Mouse (Mus musculus) brown adipose tissue, adult 24 weeks (tissue): ENCODE measurements around the gene Tmeff1. TPM values are rescaled to one million over a fixed set of nuclear protein-coding genes. Genes with fewer than 3 reads are reported as not detected.

ENCODE experiments used
- H3K27ac ChIP-seq: fragments of 200-500 bp; replicated peaks from 2 replicates; pipeline ENCODE4 v1.5.1; 2012; ENCODE audit warnings: low read depth, mild to moderate bottlenecking, low read length
- H3K4me1 ChIP-seq: fragments of 200-500 bp; 2 replicates; pipeline ENCODE4 v1.6.1; 2012; ENCODE audit warnings: low read length, mixed read lengths; ENCODE audit not compliant: control insufficient read depth, insufficient read depth, insufficient read length
- H3K4me3 ChIP-seq: fragments of 200-500 bp; 2 replicates; pipeline ENCODE4 v1.5.1; 2012; ENCODE audit warnings: low read depth, mild to moderate bottlenecking, low read length, moderate library complexity; ENCODE audit not compliant: insufficient read depth
- polyA plus RNA-seq: library from polyadenylated mRNA; stranded (reverse); fragments of >200 nt; gene quantifications from 2 replicates; pipeline ENCODE4 v1.2.4, GENCODE M21; 2012; ENCODE audit not compliant: missing spikeins, insufficient read depth, insufficient read length

Tmeff1 gene
- polyA plus RNA-seq, 1 experiment: 29.2 TPM

GRCm38 (mm10) chr4:48622246-48622645 is 37.3 kb downstream of the Tmeff1 start:
- H3K4me3 ChIP-seq: no peak overlapping the region
- H3K4me1 ChIP-seq: no peaks in the 10 kb centered on the region
- H3K27ac ChIP-seq: no peak overlapping the region

DNA sequence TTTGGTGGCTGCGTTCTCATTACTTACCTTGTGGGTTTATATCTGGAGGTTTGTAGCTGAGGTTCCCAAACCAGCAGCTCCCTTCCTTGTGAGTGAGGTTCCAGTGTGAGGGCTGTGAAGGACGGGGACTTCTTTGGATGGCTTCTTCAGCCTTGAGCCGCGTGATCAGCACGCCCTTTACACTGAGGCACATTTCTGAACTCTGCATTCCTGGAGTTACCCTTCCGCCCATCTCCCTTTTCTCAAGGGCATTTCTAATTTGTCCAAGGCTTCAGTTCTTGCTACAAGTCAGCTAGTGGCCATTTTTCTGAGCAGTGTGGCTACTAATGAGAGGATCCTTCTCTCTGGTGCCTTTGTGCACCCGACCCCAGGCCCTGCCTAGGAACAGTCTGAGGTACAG is 38.0 kb downstream of the Tmeff1 start:
- Histone ChIP-seq H3K4me3 (no peak overlapping the region), H3K4me1 (no peaks in the 10 kb centered on the region), H3K27ac (no peak overlapping the region)

DNA sequence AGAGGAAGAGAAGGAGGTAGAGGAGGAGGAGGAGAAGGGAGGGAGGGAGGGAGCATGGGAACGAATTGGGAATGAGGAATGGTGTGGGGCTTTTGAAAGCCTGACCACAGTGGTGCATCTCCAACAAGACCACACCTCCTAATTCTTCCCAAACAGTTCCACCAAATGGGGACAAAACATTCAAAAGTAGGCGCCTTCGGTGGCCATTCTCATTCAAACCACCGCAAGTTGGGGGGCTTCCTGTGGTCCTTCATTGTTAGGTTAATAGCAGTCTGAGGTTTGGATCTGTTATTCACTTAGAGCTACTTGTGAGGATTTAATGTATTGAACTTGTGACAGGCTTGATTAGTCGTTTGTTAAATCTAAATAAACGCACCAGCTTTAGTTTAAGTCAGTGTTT is 40.0 kb downstream of the Tmeff1 start:
- Histone ChIP-seq H3K4me1 (no peaks in the 10 kb centered on the region), H3K4me3 (no peak overlapping the region), H3K27ac (no peak overlapping the region)

- Histone ChIP-seq H3K4me3 (no peak overlapping the region), H3K27ac (no peak overlapping the region), H3K4me1 (no peaks in the 10 kb centered on the region)
Observed at GRCm38 (mm10) chr4:48625836-48626235, 40.9 kb downstream of the Tmeff1 start.

- no peak overlapping the region for H3K27ac ChIP-seq
Observed at GRCm38 (mm10) chr4:48629445-48629844, 44.5 kb downstream of the Tmeff1 start.

DNA sequence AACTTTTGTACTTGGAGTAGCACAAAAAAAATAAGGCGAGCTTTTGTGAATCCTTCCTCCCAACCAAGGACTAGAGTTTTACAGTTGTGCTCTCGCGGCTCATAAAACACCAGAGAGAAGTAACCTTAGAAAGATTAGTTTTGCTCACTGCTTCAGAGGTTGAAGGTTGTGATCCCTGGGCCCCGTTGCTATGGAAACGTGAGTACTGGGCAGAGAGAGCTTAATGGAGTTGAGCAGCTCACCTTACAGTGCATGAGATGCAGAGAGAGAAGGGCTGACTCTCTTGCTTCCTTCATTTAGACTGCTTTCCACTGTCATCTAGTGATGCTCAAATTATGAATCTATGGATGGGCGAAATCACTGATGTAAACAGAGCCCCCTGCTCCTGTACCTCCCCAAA is 48.6 kb downstream of the Tmeff1 start:
- Histone ChIP-seq H3K27ac (no peak overlapping the region), H3K4me3 (no peak overlapping the region), H3K4me1 (no peaks in the 10 kb centered on the region)

More at GRCm38 (mm10) chr4:48629445-48629844, 44.5 kb downstream of the Tmeff1 start:
- Histone ChIP-seq H3K4me1 (no peaks in the 10 kb centered on the region), H3K4me3 (no peak overlapping the region)

GRCm38 (mm10) chr4:48634058-48634457 is 49.1 kb downstream of the Tmeff1 start:
- H3K27ac ChIP-seq: no peak overlapping the region
- no peaks in the 10 kb centered on the region for H3K4me1 ChIP-seq
- H3K4me3 ChIP-seq: no peak overlapping the region

- H3K4me3 ChIP-seq: no peak overlapping the region
- H3K4me1 ChIP-seq: no peaks in the 10 kb centered on the region
- no peak overlapping the region for H3K27ac ChIP-seq
Observed at GRCm38 (mm10) chr4:48636831-48637230, 51.9 kb downstream of the Tmeff1 start.

GRCm38 (mm10) chr4:48638132-48638531 is 53.2 kb downstream of the Tmeff1 start:
- no peak overlapping the region for H3K27ac ChIP-seq

GRCm38 (mm10) chr4:48639503-48639902 is 54.5 kb downstream of the Tmeff1 start:
- Histone ChIP-seq H3K4me3 (no peak overlapping the region), H3K4me1 (no peaks in the 10 kb centered on the region), H3K27ac (no peak overlapping the region)

More at GRCm38 (mm10) chr4:48638132-48638531, 53.2 kb downstream of the Tmeff1 start:
- H3K4me3 ChIP-seq: no peak overlapping the region
- no peaks in the 10 kb centered on the region for H3K4me1 ChIP-seq

GRCm38 (mm10) chr4:48643801-48644200 is 58.8 kb downstream of the Tmeff1 start:
- H3K27ac ChIP-seq: no peak overlapping the region
- H3K4me1 ChIP-seq: no peaks in the 10 kb centered on the region
- H3K4me3 ChIP-seq: no peak overlapping the region

- H3K4me1 ChIP-seq: no peaks in the 10 kb centered on the region
- H3K4me3 ChIP-seq: no peak overlapping the region
Observed at GRCm38 (mm10) chr4:48646143-48646542, 61.2 kb downstream of the Tmeff1 start.

GRCm38 (mm10) chr4:48650617-48651360 is 65.8 kb downstream of the Tmeff1 start:
- no peak overlapping the region for H3K27ac ChIP-seq
- no peaks in the 10 kb centered on the region for H3K4me1 ChIP-seq
- H3K4me3 ChIP-seq: no peak overlapping the region

More at GRCm38 (mm10) chr4:48646143-48646542, 61.2 kb downstream of the Tmeff1 start:
- H3K27ac ChIP-seq: no peak overlapping the region

DNA sequence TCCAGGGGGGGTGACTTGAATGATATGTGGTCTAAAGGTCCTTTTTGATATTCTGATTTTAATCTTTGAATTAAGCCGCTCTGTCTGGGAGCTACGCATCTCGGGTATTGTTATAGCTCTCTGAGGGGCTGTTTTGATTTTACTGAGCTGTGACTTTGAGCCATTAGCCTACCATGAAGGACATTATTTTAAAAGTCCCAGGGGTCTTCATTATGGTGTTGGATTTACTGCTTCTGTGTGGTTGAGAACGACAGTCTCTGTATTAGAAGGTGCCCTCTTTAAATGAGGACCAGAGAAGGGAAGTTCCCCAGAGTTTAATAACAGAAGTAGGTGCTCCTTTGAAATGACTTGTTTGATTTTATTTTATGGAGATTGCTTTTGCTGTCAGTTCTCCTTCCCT is 69.1 kb downstream of the Tmeff1 start:
- Histone ChIP-seq H3K27ac (no peak overlapping the region), H3K4me1 (no peaks in the 10 kb centered on the region), H3K4me3 (no peak overlapping the region)

- H3K27ac ChIP-seq: no peak overlapping the region
- no peaks in the 10 kb centered on the region for H3K4me1 ChIP-seq
- no peak overlapping the region for H3K4me3 ChIP-seq
Observed at GRCm38 (mm10) chr4:48656530-48656929, 71.6 kb downstream of the Tmeff1 start.

- Histone ChIP-seq H3K4me1 (no peaks in the 10 kb centered on the region), H3K4me3 (no peak overlapping the region)
Observed at GRCm38 (mm10) chr4:48660144-48660543, 75.2 kb downstream of the Tmeff1 start.

More at GRCm38 (mm10) chr4:48660144-48660543, 75.2 kb downstream of the Tmeff1 start:
- H3K27ac ChIP-seq: no peak overlapping the region
